Mouse (Mus musculus): ENCODE data around the gene Tpk1.

DNA sequence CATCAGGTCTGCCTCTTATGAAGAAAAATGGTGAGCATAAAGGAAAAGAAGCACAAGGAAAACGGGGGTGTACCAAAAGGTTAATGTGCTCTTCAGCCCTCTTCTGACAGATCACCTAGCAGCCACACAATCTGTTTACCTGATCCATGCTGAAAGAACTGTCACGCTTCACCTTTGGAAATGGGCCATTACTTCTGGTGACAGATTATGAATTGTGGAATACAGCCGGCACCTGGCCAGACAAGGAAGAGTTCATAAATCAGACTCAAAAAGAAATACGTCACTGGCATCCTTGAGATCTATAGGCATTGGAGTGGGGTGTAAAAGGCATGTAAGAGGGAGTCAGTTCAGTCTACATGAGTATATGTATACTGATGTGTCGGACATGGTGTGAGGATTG, 292.9 kb downstream of the Tpk1 start:
- TF ChIP-seq POLR2A (IDR thresholded peaks at IDR 0.05; ENCODE audit: low read depth, low read length) (no peak), CTCF (IDR thresholded peaks at IDR 0.05; ENCODE audit: extremely low read depth, insufficient read length, insufficient replicate concordance, low read depth, low read length) (no peak)
